Mouse (Mus musculus): ENCODE results near the gene Emilin2. TPM values are rescaled to one million over a fixed set of nuclear protein-coding genes. Genes with fewer than 3 reads are reported as not detected.
A peak's percentile ranks its signal among the peaks of the same experiment; 100 is the strongest.

The Emilin2 gene
- polyA plus RNA-seq, 1 experiment from 2014 or later, result 32.9 TPM

GRCm38 (mm10) chr17:71256806-71257536 is 54.8 kb downstream of the Emilin2 start:
- peaks cover 34% of the 10 kb centered on the region for H3K4me1 ChIP-seq
- no peaks in the 10 kb centered on the region for H3K27me3 ChIP-seq
- no peak overlapping the region for H3K4me3 ChIP-seq
- no peak for ATAC-seq (ENCODE audit: insufficient number of reproducible peaks, low FRiP score, low TSS enrichment, low read depth)
- H3K4me2 ChIP-seq, result no peak overlapping the region
- H3K9ac ChIP-seq, result no peak overlapping the region
- no peak overlapping the region for H3K27ac ChIP-seq
- 84% methylated on average over 13 of the region's 13 CpGs for WGBS
- no peaks in the 10 kb centered on the region for H3K9me3 ChIP-seq
- peaks cover 4% of the 10 kb centered on the region; the same call in 1 of the 2 replicates for H3K36me3 ChIP-seq

- Histone ChIP-seq H3K27me3 (no peaks in the 10 kb centered on the region), H3K9ac (no peak overlapping the region), H3K36me3 (peaks cover 4% of the 10 kb centered on the region; the same call in 1 of the 2 replicates), H3K27ac (no peak overlapping the region), H3K4me3 (no peak overlapping the region), H3K4me1 (peaks cover 42% of the 10 kb centered on the region), H3K4me2 (no peak overlapping the region), H3K9me3 (no peaks in the 10 kb centered on the region)
- 84% methylated on average over 14 of the region's 14 CpGs for WGBS
- no peak for ATAC-seq (ENCODE audit: insufficient number of reproducible peaks, low FRiP score, low TSS enrichment, low read depth)
Measured at GRCm38 (mm10) chr17:71256068-71256615, 55.6 kb downstream of the Emilin2 start.

DNA sequence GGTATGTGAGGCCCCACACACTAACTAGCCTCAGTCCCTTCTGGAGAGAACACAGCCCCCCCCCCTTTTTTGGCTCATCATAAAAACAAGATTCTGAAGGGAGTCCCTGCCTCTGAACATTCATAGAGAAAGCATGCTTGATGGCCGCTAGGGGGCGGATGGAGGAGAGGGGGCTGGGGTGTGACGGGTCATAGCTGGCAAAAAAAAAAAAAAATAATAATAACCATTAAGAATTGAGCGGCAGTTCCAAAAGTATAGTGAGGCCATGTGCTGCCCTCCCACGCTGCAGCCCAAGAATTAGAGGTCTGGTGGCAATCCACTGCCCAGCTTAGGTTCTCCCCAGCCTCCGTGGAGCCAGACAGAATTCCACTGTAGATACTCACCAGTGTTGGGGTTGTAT is 57.0 kb downstream of the Emilin2 start:
- Histone ChIP-seq H3K9me3 (no peaks in the 10 kb centered on the region), H3K9ac (no peak overlapping the region), H3K36me3 (peaks cover 4% of the 10 kb centered on the region; the same call in 1 of the 2 replicates), H3K27ac (peak overlapping the region; percentile 61; the same call in 1 of the 2 replicates), H3K27me3 (no peaks in the 10 kb centered on the region), H3K4me3 (no peak overlapping the region), H3K4me2 (no peak overlapping the region), H3K4me1 (peaks cover 55% of the 10 kb centered on the region)
- WGBS, result 42% methylated on average over 6 of the region's 6 CpGs
- no peak for ATAC-seq (ENCODE audit: insufficient number of reproducible peaks, low FRiP score, low TSS enrichment, low read depth)

GRCm38 (mm10) chr17:71254106-71254505 is 57.7 kb downstream of the Emilin2 start:
- H3K9me3 ChIP-seq, result no peaks in the 10 kb centered on the region
- peak overlapping the region; percentile 61 for H3K27ac ChIP-seq
- H3K9ac ChIP-seq, result no peak overlapping the region
- WGBS, result 52% methylated on average over 5 of the region's 5 CpGs
- H3K36me3 ChIP-seq, result peaks cover 7% of the 10 kb centered on the region; the same call in 1 of the 2 replicates
- H3K27me3 ChIP-seq, result no peaks in the 10 kb centered on the region
- no peak for ATAC-seq (ENCODE audit: insufficient number of reproducible peaks, low FRiP score, low TSS enrichment, low read depth)
- H3K4me3 ChIP-seq, result no peak overlapping the region
- H3K4me2 ChIP-seq, result no peak overlapping the region
- H3K4me1 ChIP-seq, result peaks cover 55% of the 10 kb centered on the region

- H3K4me3 ChIP-seq, result no peak overlapping the region
- no peak for ATAC-seq (ENCODE audit: insufficient number of reproducible peaks, low FRiP score, low TSS enrichment, low read depth)
- H3K27me3 ChIP-seq, result no peaks in the 10 kb centered on the region
- peaks cover 13% of the 10 kb centered on the region for H3K36me3 ChIP-seq
- H3K4me2 ChIP-seq, result no peak overlapping the region
- 60% methylated on average over 2 of the region's 2 CpGs for WGBS
- peak overlapping the region; percentile 61 for H3K27ac ChIP-seq
- no peak overlapping the region for H3K9ac ChIP-seq
- no peaks in the 10 kb centered on the region for H3K9me3 ChIP-seq
- H3K4me1 ChIP-seq, result peaks cover 55% of the 10 kb centered on the region
Measured at GRCm38 (mm10) chr17:71253391-71253790, 58.4 kb downstream of the Emilin2 start.

DNA sequence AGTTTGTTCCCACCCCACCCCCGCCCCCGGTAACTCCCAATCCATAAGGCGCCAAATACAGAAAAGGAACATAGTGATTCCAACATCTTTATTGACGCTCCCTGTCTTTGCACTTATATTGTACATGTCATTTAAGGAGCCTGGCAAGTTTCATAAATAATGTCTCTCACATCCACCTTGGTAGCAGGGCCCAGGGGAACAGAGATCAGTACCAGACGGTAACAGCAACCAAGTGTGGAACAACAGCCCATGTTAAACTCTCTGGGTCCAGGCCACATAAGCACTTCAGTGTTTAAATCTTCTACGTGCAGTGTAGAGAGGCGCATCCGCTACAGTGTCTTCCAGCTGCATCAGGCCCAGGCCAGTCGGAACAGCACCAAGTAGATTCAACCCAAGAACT is 59.7 kb downstream of the Emilin2 start:
- no peak overlapping the region for H3K4me2 ChIP-seq
- peak overlapping the region; percentile 83 for H3K27ac ChIP-seq
- WGBS, result 51% methylated on average over 9 of the region's 9 CpGs
- no peak overlapping the region for H3K9ac ChIP-seq
- peak; percentile 11; the same call in 1 of the 2 replicates for ATAC-seq (ENCODE audit: insufficient number of reproducible peaks, low FRiP score, low TSS enrichment, low read depth)
- no peak overlapping the region for H3K4me3 ChIP-seq
- peaks cover 58% of the 10 kb centered on the region for H3K4me1 ChIP-seq
- H3K27me3 ChIP-seq, result no peaks in the 10 kb centered on the region
- H3K36me3 ChIP-seq, result peaks cover 25% of the 10 kb centered on the region
- H3K9me3 ChIP-seq, result no peaks in the 10 kb centered on the region

- H3K4me1 ChIP-seq, result peaks cover 58% of the 10 kb centered on the region
- no peaks in the 10 kb centered on the region for H3K9me3 ChIP-seq
- no peak overlapping the region for H3K9ac ChIP-seq
- no peak overlapping the region for H3K4me2 ChIP-seq
- no peak overlapping the region for H3K4me3 ChIP-seq
- WGBS, result 27% methylated on average over 6 of the region's 6 CpGs
- peak overlapping the region; percentile 83 for H3K27ac ChIP-seq
- H3K27me3 ChIP-seq, result no peaks in the 10 kb centered on the region
- peaks cover 30% of the 10 kb centered on the region for H3K36me3 ChIP-seq
- peak; percentile 82 for ATAC-seq (ENCODE audit: insufficient number of reproducible peaks, low FRiP score, low TSS enrichment, low read depth)
Measured at GRCm38 (mm10) chr17:71251601-71252001, 60.2 kb downstream of the Emilin2 start.

DNA sequence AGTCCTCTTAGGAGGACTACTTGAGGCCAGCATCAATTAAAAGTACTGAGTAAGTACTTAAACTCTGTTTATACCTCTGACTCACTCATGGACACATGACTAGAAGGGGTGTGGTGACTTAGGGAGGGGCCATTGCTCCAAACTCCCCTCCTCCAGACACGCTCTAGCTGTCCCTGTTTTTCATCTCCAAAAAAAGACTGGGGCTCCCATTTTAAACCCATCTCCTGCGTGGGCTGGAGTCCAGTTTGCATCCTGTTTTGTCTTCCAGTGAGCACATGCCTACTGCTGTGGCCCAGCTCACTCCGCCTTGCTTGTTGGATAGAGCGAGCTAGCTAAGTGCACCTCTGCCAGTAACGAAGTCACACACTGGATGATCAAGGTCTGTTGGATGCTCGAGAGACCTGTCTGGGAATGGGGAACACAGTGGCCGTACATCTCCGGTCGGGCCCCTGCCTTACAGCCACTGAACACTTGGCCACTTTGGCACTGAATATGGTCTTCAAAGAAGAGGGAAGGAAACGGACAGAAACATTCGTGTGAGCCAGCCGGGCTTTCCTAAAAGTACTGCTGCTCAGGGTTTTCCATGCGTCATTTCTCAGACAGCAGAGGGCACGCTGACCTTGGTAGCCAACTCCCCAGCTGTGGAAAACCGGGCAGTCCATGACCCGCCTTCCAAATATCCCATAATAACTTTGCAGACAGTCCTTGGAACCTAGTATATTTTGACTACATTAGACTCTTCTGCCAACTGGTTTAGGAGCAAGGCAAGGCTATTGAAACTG is 60.8 kb downstream of the Emilin2 start:
- Histone ChIP-seq H3K4me1 (peaks cover 58% of the 10 kb centered on the region), H3K4me2 (no peak overlapping the region), H3K36me3 (peaks cover 36% of the 10 kb centered on the region), H3K9ac (no peak overlapping the region), H3K4me3 (no peak overlapping the region), H3K9me3 (no peaks in the 10 kb centered on the region), H3K27ac (peak overlapping the region; percentile 83), H3K27me3 (no peaks in the 10 kb centered on the region)
- ATAC-seq (ENCODE audit: insufficient number of reproducible peaks, low FRiP score, low TSS enrichment, low read depth), result peak; percentile 16
- 58% methylated on average over 16 of the region's 16 CpGs for WGBS

DNA sequence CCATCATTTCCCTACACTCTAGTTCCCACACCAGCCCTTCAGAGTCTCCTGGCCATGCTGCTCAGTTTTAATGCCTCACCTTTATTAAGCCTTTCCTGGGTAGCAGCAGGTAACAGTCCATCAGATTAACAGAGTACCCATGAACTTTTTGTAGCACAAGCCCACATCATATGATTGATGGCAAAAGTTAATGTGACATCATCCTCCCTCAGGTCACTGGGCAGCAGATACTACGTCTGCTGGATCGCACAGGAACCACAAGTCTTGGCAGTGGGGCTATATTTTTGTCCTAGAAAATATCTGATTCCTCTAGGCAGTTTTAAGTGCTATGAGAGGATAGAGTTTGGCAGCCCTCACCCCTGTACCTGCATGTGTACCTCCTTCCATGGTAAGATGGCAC is 61.7 kb downstream of the Emilin2 start:
- no peak for ATAC-seq (ENCODE audit: insufficient number of reproducible peaks, low FRiP score, low TSS enrichment, low read depth)
- Histone ChIP-seq H3K27me3 (no peaks in the 10 kb centered on the region), H3K4me3 (no peak overlapping the region), H3K9ac (no peak overlapping the region), H3K4me2 (no peak overlapping the region), H3K36me3 (peaks cover 46% of the 10 kb centered on the region), H3K4me1 (peaks cover 54% of the 10 kb centered on the region), H3K9me3 (no peaks in the 10 kb centered on the region), H3K27ac (no peak overlapping the region; the same call in 1 of the 2 replicates)
- WGBS, result 58% methylated on average over 2 of the region's 2 CpGs

DNA sequence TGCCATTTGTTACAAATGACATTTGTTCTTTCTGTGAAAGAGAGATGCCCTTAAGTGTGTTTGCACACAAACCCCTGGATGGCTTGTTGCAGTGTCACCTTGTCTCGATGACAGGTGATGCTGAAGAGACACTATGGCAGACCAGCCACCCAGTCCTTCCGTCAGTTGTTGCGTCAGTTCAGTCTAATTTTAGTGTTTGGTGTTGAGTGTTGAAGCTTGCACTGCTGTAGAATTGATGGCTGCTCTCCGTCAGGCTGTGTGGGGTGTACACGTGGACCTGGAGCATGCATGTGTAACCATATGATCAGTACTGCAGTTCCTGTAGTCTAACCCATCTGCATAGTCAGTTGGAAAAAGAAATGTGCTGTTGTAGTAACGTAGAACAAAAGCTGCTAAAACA is 62.8 kb downstream of the Emilin2 start:
- no peak for ATAC-seq (ENCODE audit: insufficient number of reproducible peaks, low FRiP score, low TSS enrichment, low read depth)
- Histone ChIP-seq H3K27ac (no peak overlapping the region), H3K9ac (no peak overlapping the region), H3K9me3 (no peaks in the 10 kb centered on the region), H3K4me1 (peaks cover 44% of the 10 kb centered on the region), H3K27me3 (no peaks in the 10 kb centered on the region), H3K36me3 (peaks cover 56% of the 10 kb centered on the region), H3K4me3 (no peak overlapping the region), H3K4me2 (no peak overlapping the region)
- 87% methylated on average over 6 of the region's 6 CpGs for WGBS

GRCm38 (mm10) chr17:71246022-71246421 is 65.8 kb downstream of the Emilin2 start:
- Histone ChIP-seq H3K4me1 (peaks cover 14% of the 10 kb centered on the region), H3K27me3 (no peaks in the 10 kb centered on the region), H3K27ac (no peak overlapping the region), H3K36me3 (peaks cover 82% of the 10 kb centered on the region), H3K9me3 (no peaks in the 10 kb centered on the region), H3K4me3 (no peak overlapping the region), H3K9ac (no peak overlapping the region), H3K4me2 (no peak overlapping the region)
- WGBS, result 88% methylated on average over 4 of the region's 4 CpGs
- ATAC-seq (ENCODE audit: insufficient number of reproducible peaks, low FRiP score, low TSS enrichment, low read depth), result no peak

DNA sequence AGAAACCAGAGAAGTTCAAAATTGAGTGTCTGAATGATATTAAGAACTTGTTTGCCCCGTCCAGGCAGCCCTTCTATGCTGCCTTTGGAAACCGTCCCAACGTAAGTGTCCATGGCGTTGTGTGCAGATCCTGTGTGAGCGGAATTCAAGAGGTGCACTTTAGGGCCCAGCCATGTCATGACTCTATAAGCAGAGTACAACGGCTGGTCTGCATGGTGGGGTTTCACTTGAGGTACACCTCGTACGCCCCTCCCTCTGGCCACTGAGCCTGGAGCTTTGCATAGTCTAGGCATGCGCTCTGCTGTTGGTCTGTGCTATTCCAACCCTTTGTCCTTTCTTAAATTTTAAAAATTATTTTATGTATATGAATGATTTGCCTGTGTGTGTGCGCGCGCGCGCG is 66.6 kb downstream of the Emilin2 start:
- peaks cover 6% of the 10 kb centered on the region for H3K4me1 ChIP-seq
- peaks cover 91% of the 10 kb centered on the region for H3K36me3 ChIP-seq
- H3K9me3 ChIP-seq, result no peaks in the 10 kb centered on the region
- H3K27ac ChIP-seq, result no peak overlapping the region
- H3K9ac ChIP-seq, result no peak overlapping the region
- no peaks in the 10 kb centered on the region for H3K27me3 ChIP-seq
- no peak overlapping the region for H3K4me2 ChIP-seq
- 96% methylated on average over 15 of the region's 15 CpGs for WGBS
- ATAC-seq (ENCODE audit: insufficient number of reproducible peaks, low FRiP score, low TSS enrichment, low read depth), result no peak
- H3K4me3 ChIP-seq, result no peak overlapping the region

Data from limb, embryonic 15.5 days (tissue).